Mouse (Mus musculus): ENCODE measurements at regions not wholly inside any gene's neighbourhood (a gene's known extent, or its start where the extent isn't known, plus 50 kb on each side); places are given as distances from the start of the nearest gene placed in this dataset.

DNA sequence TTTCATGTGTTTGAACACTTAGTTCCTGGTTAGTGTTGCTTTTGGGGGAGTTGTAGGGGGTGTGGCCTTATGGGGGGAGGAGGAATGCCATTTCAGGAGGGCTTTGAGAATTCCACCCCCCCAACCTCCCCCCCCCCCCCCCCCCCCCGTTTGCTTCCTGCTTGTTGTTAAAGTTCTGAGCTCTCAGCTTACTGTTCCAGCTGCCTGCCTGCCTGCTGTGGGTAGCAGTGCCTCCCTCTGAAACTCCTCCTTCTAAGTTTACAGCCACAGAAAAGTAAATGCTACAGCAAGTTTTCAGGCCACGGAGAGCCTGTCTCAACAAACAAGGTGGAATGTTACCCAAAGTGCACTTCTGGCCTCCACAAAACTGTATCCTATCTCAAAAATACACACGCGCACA, 233.1 kb downstream of the Spry2 start:
- Histone ChIP-seq H3K27ac (no peak overlapping the region), H3K4me3 (no peak overlapping the region)
- TF ChIP-seq CTCF (IDR thresholded peaks at IDR 0.05): no peak
- intact Hi-C loops (cut with DNase I): no loop called here
- DNase-seq (ENCODE audit: extremely low spot score in 1 of 2, low spot score in 2 of 2): no peak

DNA sequence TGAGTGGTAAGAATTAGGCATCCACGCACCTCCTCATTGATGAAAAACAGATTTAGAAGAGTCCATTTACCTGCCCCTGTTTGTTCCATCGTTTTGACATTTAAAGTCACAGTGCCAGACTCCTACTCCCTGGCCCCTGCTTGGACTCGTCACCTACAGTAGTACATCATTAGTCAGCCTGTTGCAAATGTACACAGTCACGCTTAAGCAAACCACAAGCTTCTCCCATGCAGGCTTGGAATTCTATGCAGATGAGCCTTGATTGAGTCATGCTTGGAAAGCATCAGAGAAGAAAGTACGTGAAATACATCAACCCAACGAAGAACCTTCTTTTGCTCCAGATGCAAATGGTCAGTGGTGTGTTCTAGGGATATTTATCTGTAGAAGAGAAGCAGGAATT, 233.8 kb downstream of the Spry2 start:
- TF ChIP-seq CTCF (IDR thresholded peaks at IDR 0.05): no peak
- no peak for DNase-seq (ENCODE audit: extremely low spot score in 1 of 2, low spot score in 2 of 2)
- intact Hi-C loops (cut with DNase I): no loop called here
- Histone ChIP-seq H3K27ac (no peak overlapping the region), H3K4me3 (no peak overlapping the region)

GRCm38 (mm10) chr14:105658316-105658715, 238.3 kb downstream of the Spry2 start:
- intact Hi-C loops (cut with DNase I): loop anchor here (1.0 kb wide), 1 partner anchor 60 kb away; no protein-coding TSS in a partner anchor
- TF ChIP-seq CTCF (IDR thresholded peaks at IDR 0.05): no peak
- DNase-seq (ENCODE audit: extremely low spot score in 1 of 2, low spot score in 2 of 2): no peak
- Histone ChIP-seq H3K4me3 (no peak overlapping the region), H3K27ac (peak overlapping the region; percentile 76)

GRCm38 (mm10) chr14:105647166-105647565, 249.5 kb downstream of the Spry2 start:
- Histone ChIP-seq H3K27ac (no peak overlapping the region), H3K4me3 (no peak overlapping the region)
- no peak for TF ChIP-seq CTCF (IDR thresholded peaks at IDR 0.05)
- intact Hi-C loops (cut with DNase I): no loop called here
- no peak for DNase-seq (ENCODE audit: extremely low spot score in 1 of 2, low spot score in 2 of 2)

DNA sequence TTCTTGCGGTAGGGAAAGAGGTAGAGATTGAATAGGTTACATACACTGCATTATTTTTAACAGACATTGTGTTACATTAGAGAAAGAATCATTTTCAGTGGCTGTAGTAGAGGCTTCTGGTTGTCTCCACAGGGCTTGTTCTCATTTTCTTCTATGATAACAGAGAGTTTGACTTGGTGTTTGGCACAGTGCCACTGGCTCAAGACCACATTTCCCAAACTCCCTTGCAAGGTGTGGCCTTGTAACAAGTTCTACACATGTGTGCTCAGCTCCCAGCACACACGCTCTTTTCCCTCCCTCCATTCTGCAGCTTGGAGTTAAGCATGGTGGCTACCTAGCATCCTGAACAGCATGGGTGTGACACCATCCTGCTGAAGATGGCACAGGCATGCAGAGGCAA, 252.2 kb downstream of the Spry2 start:
- Histone ChIP-seq H3K4me3 (no peak overlapping the region), H3K27ac (peak overlapping the region; percentile 61; the same call in 1 of the 2 replicates)
- DNase-seq (ENCODE audit: extremely low spot score in 1 of 2, low spot score in 2 of 2): no peak
- intact Hi-C loops (cut with DNase I): no loop called here
- TF ChIP-seq CTCF (IDR thresholded peaks at IDR 0.05): no peak

DNA sequence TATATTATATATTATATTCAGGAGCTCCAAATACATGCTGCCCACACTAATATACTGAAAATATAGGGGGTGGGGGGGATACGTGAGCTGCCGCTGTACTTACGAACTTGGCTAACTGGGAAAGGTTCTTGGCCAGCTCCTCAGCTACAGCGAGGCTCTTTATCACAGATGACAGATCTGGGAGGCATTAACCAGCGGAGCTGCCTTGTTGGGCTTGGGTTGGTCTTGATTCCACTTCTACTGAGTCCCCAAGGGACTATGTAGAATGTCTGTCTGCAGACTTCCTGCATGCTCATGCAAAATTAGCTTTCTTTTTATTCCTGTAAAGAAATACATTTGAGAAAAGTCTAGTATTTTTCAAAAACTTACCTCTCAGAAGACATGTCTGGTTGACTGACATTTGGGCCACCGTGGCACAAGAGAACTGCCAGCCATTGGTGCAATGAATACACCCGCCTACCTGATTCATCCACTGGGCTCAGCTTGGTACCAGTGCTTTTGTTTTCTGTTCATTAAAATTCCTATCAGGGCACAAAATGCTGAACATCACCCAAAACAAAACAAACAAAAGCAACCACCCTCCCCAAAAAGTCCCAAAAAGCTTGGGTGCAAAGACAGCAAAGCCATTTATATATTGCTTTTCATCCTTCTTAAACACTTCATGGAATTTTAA, 253.2 kb downstream of the Spry2 start:
- TF ChIP-seq CTCF (IDR thresholded peaks at IDR 0.05): no peak
- Histone ChIP-seq H3K4me3 (peak overlapping the region; percentile 23; the same call in 1 of the 2 replicates), H3K27ac (peak overlapping the region; percentile 61)
- intact Hi-C loops (cut with DNase I): no loop called here
- no peak for DNase-seq (ENCODE audit: extremely low spot score in 1 of 2, low spot score in 2 of 2)

DNA sequence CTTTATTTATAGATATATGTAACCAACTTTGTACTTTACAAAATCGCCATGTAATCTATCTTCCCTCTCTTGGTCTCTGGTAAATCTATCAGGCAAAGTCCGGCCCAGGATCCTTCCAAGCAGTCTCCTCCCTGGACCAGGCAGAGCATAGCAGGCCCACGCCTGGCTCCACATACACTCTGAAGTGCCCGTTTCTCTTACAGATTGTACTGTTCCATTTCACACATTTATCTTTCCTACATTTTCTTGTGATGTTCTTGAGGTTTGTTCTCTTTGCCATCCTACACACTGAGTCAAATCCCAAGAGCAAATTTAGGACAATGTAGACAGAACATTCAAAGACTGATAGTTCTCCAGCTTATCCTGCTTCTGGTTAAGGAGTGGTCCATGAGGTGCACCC, 264.3 kb downstream of the Spry2 start:
- intact Hi-C loops (cut with DNase I): loop anchor here (1.0 to 10.0 kb wide), 3 partner anchors 35 to 298 kb away; no protein-coding TSS in a partner anchor
- TF ChIP-seq CTCF (IDR thresholded peaks at IDR 0.05): no peak
- H3K27ac ChIP-seq: peak overlapping the region; percentile 90
- H3K4me3 ChIP-seq: no peak overlapping the region
- DNase-seq (ENCODE audit: extremely low spot score in 1 of 2, low spot score in 2 of 2): no peak

GRCm38 (mm10) chr14:105631681-105632031, 265.0 kb downstream of the Spry2 start:
- Histone ChIP-seq H3K27ac (peak overlapping the region; percentile 90), H3K4me3 (no peak overlapping the region)
- no peak for TF ChIP-seq CTCF (IDR thresholded peaks at IDR 0.05)
- intact Hi-C loops (cut with DNase I): loop anchor here (1.0 to 10.0 kb wide), 8 partner anchors 34 to 297 kb away; no protein-coding TSS in a partner anchor
- DNase-seq (ENCODE audit: extremely low spot score in 1 of 2, low spot score in 2 of 2): peak in 1 of 2 experiments; percentile 32

DNA sequence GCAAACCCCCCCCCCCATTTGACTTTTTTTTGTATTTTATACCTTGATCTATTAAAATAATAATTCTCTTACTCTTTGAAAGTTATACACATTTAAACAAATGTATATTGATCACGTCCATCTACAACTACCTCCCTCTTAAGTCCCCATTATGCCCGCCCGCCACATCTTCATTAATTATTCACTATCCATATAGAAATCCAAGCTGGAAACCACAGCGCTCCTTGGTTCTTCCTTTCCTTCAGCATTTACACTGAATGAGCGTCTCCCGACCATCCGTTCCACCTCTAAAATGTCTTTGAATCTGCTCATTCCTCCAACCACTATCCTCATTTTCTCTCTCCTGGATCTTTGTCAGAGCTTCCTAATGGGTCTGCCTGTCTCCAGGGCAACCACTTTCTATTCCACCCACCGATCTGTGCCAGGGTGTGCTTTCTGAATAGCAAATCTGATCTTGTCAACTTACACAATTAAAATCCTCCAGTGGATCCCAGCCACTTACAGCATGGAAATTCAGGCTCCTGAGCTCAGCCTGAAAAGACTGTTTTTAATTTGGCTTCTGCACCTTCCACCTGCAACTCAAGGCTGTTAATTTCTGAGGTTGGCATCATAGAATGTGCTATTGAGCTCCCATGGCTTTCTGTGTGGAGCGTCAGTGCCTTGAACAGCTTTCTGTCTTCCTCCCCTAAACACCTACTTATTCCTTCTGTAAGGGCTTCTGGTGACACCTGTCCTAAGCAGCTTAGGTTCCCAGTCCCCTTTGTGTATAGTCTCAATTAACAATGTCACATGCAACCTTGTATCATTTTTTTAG, 265.5 kb downstream of the Spry2 start:
- peak overlapping the region; percentile 1; the same call in 1 of the 2 replicates for H3K4me3 ChIP-seq
- no peak for TF ChIP-seq CTCF (IDR thresholded peaks at IDR 0.05)
- intact Hi-C loops (cut with DNase I): loop anchor here (1.0 to 10.0 kb wide), 7 partner anchors 34 to 296 kb away; no protein-coding TSS in a partner anchor
- DNase-seq (ENCODE audit: extremely low spot score in 1 of 2, low spot score in 2 of 2): peak; percentile 55 to 67
- H3K27ac ChIP-seq: peak overlapping the region; percentile 90

DNA sequence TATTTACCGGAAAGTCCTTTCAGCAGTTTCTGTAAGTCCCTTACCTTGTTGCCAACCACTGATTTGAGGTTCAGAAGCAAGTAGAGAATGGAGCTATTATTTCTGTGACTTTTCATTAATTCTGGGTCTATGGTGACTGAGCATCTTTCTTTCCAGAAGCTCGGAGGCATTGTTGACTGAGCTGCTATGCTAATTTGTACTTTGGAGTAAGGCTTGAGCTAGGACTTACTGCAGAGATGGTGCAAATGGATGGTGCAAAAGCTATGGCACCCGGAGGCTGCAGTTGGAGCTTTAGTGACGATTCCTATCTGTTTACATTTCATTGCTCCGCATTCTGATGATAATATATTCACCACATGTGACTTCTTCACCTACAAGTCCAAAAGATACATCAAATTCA, 266.2 kb downstream of the Spry2 start:
- intact Hi-C loops (cut with DNase I): loop anchor here (2.0 to 10.0 kb wide), 4 partner anchors 33 to 296 kb away; no protein-coding TSS in a partner anchor
- DNase-seq (ENCODE audit: extremely low spot score in 1 of 2, low spot score in 2 of 2): no peak
- Histone ChIP-seq H3K4me3 (no peak overlapping the region), H3K27ac (peak overlapping the region; percentile 90)
- TF ChIP-seq CTCF (IDR thresholded peaks at IDR 0.05): no peak

- TF ChIP-seq CTCF (IDR thresholded peaks at IDR 0.05): no peak
- H3K27ac ChIP-seq: peak overlapping the region; percentile 60
- no peak overlapping the region for H3K4me3 ChIP-seq
- no peak for DNase-seq (ENCODE audit: extremely low spot score in 1 of 2, low spot score in 2 of 2)
- intact Hi-C loops (cut with DNase I): no loop called here
These were observed 267.9 kb downstream of the Spry2 start for GRCm38 (mm10) chr14:105628673-105629072.

DNA sequence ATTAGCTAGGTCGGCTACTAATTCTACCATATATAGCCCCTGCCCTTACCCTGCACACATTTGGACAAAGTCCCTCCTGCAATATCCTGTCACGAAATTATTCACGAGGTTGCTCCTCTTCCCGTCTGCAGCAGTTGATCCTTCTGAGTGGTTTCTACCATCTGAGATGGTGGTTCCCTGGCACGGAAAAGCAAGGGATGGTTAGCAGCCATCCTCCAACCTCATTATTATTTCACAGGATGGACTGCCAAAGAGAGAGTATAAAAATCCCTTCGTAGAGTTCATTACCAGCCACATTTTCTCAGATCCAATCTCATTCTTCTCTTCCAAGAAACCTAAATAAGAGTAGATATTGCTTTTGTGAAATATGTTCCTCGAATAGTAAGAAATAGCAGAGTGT, 272.2 kb downstream of the Spry2 start:
- Histone ChIP-seq H3K27ac (peak overlapping the region; percentile 51; the same call in 1 of the 2 replicates), H3K4me3 (no peak overlapping the region)
- intact Hi-C loops (cut with DNase I): loop anchor here (5.0 kb wide), 1 partner anchor 57 kb away; no protein-coding TSS in a partner anchor
- no peak for DNase-seq (ENCODE audit: extremely low spot score in 1 of 2, low spot score in 2 of 2)
- no peak for TF ChIP-seq CTCF (IDR thresholded peaks at IDR 0.05)
